Mouse (Mus musculus) forebrain, embryonic 10.5 days (tissue): ENCODE data around the gene Olfr1030. TPM values are rescaled to one million over a fixed set of nuclear protein-coding genes. Genes with fewer than 3 reads are reported as not detected.
"Not testable (repeated sequence)": the region's sequence is repeated elsewhere in the genome, so short reads cannot be mapped to it uniquely, and the experiment has no call there.

ENCODE experiments used
- DNase-seq: peaks from one replicate; pipeline ENCODE4 v3.0.0-alpha.2; 2017; ENCODE audit warnings: low spot score; ENCODE audit errors: extremely low spot score
- H3K27ac ChIP-seq: fragments of 300-500 bp; sonication (generic); 2 replicates; pipeline ENCODE4 v1.5.1; 2016; ENCODE audit warnings: mild to moderate bottlenecking
- H3K27me3 ChIP-seq: fragments of 300-500 bp; sonication (generic); 2 replicates; pipeline ENCODE4 v1.6.1; 2016; ENCODE audit warnings: mild to moderate bottlenecking; ENCODE audit not compliant: poor library complexity, severe bottlenecking
- H3K36me3 ChIP-seq: fragments of 300-500 bp; sonication (generic); replicated peaks from 2 replicates; pipeline ENCODE4 v1.6.1; 2016; ENCODE audit warnings: mild to moderate bottlenecking, moderate library complexity
- H3K4me1 ChIP-seq: fragments of 300-500 bp; sonication (generic); 2 replicates; pipeline ENCODE4 v1.6.1; 2016
- H3K4me3 ChIP-seq: fragments of 300-500 bp; sonication (generic); 2 replicates; pipeline ENCODE4 v1.5.1; 2016; ENCODE audit warnings: mild to moderate bottlenecking, moderate library complexity
- H3K9me3 ChIP-seq: fragments of 300-500 bp; sonication (generic); 2 replicates; pipeline ENCODE4 v1.6.1; 2016; ENCODE audit warnings: mild to moderate bottlenecking, moderate library complexity
- WGBS: fragments of 180-500 bp; shearing (Covaris S2); methylation state at CpG from one replicate; pipeline ENCODE4 v1.1.7; 2016; 5-methylcytosine and 5-hydroxymethylcytosine counted together
- polyA plus RNA-seq: library from polyadenylated mRNA; unstranded; fragments of >200 nt; fragmentation: Nextera tagmentation; extraction: Ambion mirVana; gene quantifications from 2 replicates; pipeline ENCODE4 v1.2.1, GENCODE M21; 2016

Gene Olfr1030
- not detected in 2 replicates for polyA plus RNA-seq

- Histone ChIP-seq H3K27me3 (no peaks in the 10 kb centered on the region), H3K4me1 (no peaks in the 10 kb centered on the region), H3K9me3 (no peaks in the 10 kb centered on the region), H3K4me3 (no peak within 1 kb of the TSS), H3K27ac (no peak within 1 kb of the TSS), H3K36me3 (no peaks in the 10 kb centered on the region)
- DNase-seq: no peak
- WGBS: 85% methylated on average over 1 of the region's 1 CpGs
These were observed at the start of gene Olfr1030 for GRCm38 (mm10) chr2:85978976-85979375. TSS of gene Olfr1030 (plus strand) at chr2:85979276.

GRCm38 (mm10) chr2:85950137-85950536, 28.9 kb upstream of the Olfr1030 start, which contains the start of gene Olfr1028:
TSS of gene Olfr1028 (plus strand) at chr2:85950437.
- Histone ChIP-seq H3K9me3 (no peaks in the 10 kb centered on the region), H3K4me3 (no peak within 1 kb of the TSS), H3K27me3 (no peaks in the 10 kb centered on the region), H3K4me1 (no peaks in the 10 kb centered on the region), H3K27ac (no peak within 1 kb of the TSS), H3K36me3 (no peaks in the 10 kb centered on the region)
- WGBS: 81% methylated on average over 1 of the region's 1 CpGs
- DNase-seq: no peak

- Histone ChIP-seq H3K4me1 (no peaks in the 10 kb centered on the region), H3K27me3 (no peaks in the 10 kb centered on the region), H3K36me3 (no peaks in the 10 kb centered on the region), H3K4me3 (no peak within 1 kb of the TSS), H3K9me3 (no peaks in the 10 kb centered on the region), H3K27ac (no peak within 1 kb of the TSS)
- 90% methylated on average over 2 of the region's 2 CpGs for WGBS
- DNase-seq: no peak
These were observed 5.5 kb upstream of the Olfr1030 start, which contains the start of gene Olfr1029 for GRCm38 (mm10) chr2:85973595-85973994. TSS of gene Olfr1029 (plus strand) at chr2:85973895.

GRCm38 (mm10) chr2:85990004-85990403, 10.9 kb downstream of the Olfr1030 start, which contains the start of gene Olfr1031:
TSS of gene Olfr1031 (plus strand) at chr2:85990304.
- no peak for DNase-seq
- no peaks in the 10 kb centered on the region for H3K36me3 ChIP-seq
- H3K27me3 ChIP-seq: no peaks in the 10 kb centered on the region
- 79% methylated on average over 3 of the region's 3 CpGs for WGBS
- H3K9me3 ChIP-seq: no peaks in the 10 kb centered on the region
- no peaks in the 10 kb centered on the region for H3K4me1 ChIP-seq
- no peak within 1 kb of the TSS for H3K27ac ChIP-seq
- no peak within 1 kb of the TSS for H3K4me3 ChIP-seq

DNA sequence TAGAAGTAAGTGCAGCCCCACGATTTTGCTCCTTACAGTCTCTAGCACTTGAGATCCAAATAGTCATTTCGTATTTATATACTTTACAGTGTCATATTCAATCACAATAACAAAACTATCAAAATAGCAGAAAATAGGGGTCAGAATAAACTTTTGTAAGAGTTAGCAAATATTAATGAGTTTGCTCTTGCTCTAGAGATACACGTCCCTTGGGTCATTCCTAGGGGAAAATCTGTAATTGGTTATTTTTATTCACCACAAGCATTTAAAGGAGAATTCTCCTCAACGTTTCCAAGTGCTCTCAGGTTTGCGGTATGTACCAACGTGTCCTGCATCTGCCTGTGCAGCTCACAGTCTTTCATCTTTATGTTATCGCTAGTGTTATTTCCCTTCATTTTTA, 26.2 kb downstream of the Olfr1030 start, which contains the start of gene Olfr1032:
Olfr1032 (plus strand) TSS at position 301 of the 400 bp plus-strand sequence.
- H3K27me3 ChIP-seq: no peaks in the 10 kb centered on the region

DNA sequence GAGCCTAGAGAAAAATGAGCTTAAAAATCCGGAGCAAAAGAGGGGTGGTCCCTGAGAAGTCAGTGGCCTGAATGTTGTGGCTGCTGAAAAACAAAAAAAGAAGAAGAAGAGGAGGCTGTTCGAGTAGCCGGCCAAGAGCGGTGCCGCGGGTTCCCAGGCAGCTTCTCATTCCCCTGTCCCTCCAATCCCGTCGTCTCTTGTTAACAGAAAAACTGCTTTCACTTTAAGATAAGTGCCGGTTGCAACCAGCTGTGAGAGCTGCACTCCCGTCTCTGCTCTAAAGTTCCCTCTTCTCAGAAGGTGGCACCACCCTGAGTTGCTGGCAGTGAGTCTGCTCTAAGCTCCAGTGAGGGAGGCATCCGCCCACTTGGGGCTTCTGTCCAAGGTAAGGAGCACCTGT, 41.3 kb downstream of the Olfr1030 start, which contains the start of gene Olfr1033:
Olfr1033 (plus strand) TSS at position 228 of the 400 bp plus-strand sequence.
- not testable (repeated sequence) for H3K9me3 ChIP-seq, H3K4me1 ChIP-seq, H3K36me3 ChIP-seq, DNase-seq, H3K27me3 ChIP-seq, H3K27ac ChIP-seq
- peak within 1 kb of the TSS; percentile 38 for H3K4me3 ChIP-seq
- 6% methylated on average over 11 of the region's 11 CpGs for WGBS

More for the DNA sequence above, 26.2 kb downstream of the Olfr1030 start, which contains the start of gene Olfr1032:
- DNase-seq: no peak
- Histone ChIP-seq H3K4me1 (no peaks in the 10 kb centered on the region), H3K36me3 (no peaks in the 10 kb centered on the region), H3K27ac (no peak within 1 kb of the TSS), H3K9me3 (no peaks in the 10 kb centered on the region), H3K4me3 (no peak within 1 kb of the TSS)
- WGBS: 84% methylated on average over 7 of the region's 7 CpGs

GRCm38 (mm10) chr2:86021518-86021917, 42.4 kb downstream of the Olfr1030 start:
- H3K27ac ChIP-seq, H3K9me3 ChIP-seq, H3K27me3 ChIP-seq, H3K4me1 ChIP-seq, H3K36me3 ChIP-seq, DNase-seq, H3K4me3 ChIP-seq: not testable (repeated sequence)
- WGBS: 80% methylated on average over 8 of the region's 9 CpGs

Other genes with a start within 250 kb of the Olfr1030 start
- not detected in 2 replicates for gene Olfr1012, start 216.5 kb upstream of the Olfr1030 start, polyA plus RNA-seq
- not detected in 2 replicates for gene Olfr1013, start 212.2 kb upstream of the Olfr1030 start, polyA plus RNA-seq
- not detected in 2 replicates for gene Olfr1014, start 206.6 kb upstream of the Olfr1030 start, polyA plus RNA-seq
- gene Olfr1015, start 197.3 kb upstream of the Olfr1030 start, polyA plus RNA-seq: not detected in 2 replicates
- gene Olfr1016, start 176.7 kb upstream of the Olfr1030 start, polyA plus RNA-seq: not detected in 2 replicates
- not detected in 2 replicates for gene Olfr1018, start 160.8 kb upstream of the Olfr1030 start, polyA plus RNA-seq
- not detected in 2 replicates for gene Olfr1019, start 133.8 kb upstream of the Olfr1030 start, polyA plus RNA-seq
- gene Olfr1020, start 132.2 kb upstream of the Olfr1030 start, polyA plus RNA-seq: not detected in 2 replicates
- not detected in 2 replicates for gene Olfr1022, start 110.7 kb upstream of the Olfr1030 start, polyA plus RNA-seq
- not detected in 2 replicates for gene Olfr1023, start 93.6 kb upstream of the Olfr1030 start, polyA plus RNA-seq
- gene Olfr1024, start 74.2 kb upstream of the Olfr1030 start, polyA plus RNA-seq: not detected in 2 replicates
- not detected in 2 replicates for gene Olfr1025-ps1, start 64.1 kb upstream of the Olfr1030 start, polyA plus RNA-seq
- gene Olfr1026, start 57.7 kb upstream of the Olfr1030 start, polyA plus RNA-seq: not detected in 2 replicates
- gene Olfr1028, start 28.8 kb upstream of the Olfr1030 start, polyA plus RNA-seq: not detected in 2 replicates
- not detected in 2 replicates for gene Olfr1029, start 5.4 kb upstream of the Olfr1030 start, polyA plus RNA-seq
- gene Olfr1031, start 11.0 kb downstream of the Olfr1030 start, polyA plus RNA-seq: not detected in 2 replicates
- gene Olfr1032, start 26.3 kb downstream of the Olfr1030 start, polyA plus RNA-seq: not detected in 2 replicates
- not detected in 2 replicates for gene Olfr1033, start 41.4 kb downstream of the Olfr1030 start, polyA plus RNA-seq
- not detected in 2 replicates for gene Olfr1034, start 66.6 kb downstream of the Olfr1030 start, polyA plus RNA-seq
- gene Olfr1036, start 94.7 kb downstream of the Olfr1030 start, polyA plus RNA-seq: not detected in 2 replicates
- not detected in 2 replicates for gene Olfr1037, start 108.1 kb downstream of the Olfr1030 start, polyA plus RNA-seq
- not detected in 2 replicates for gene Olfr1039, start 156.7 kb downstream of the Olfr1030 start, polyA plus RNA-seq
- gene Olfr1040, start 167.5 kb downstream of the Olfr1030 start, polyA plus RNA-seq: not detected in 2 replicates
- gene Olfr1042, start 182.6 kb downstream of the Olfr1030 start, polyA plus RNA-seq: not detected in 2 replicates
- gene Olfr1043, start 188.2 kb downstream of the Olfr1030 start, polyA plus RNA-seq: not detected in 2 replicates
- gene Olfr1044, start 198.5 kb downstream of the Olfr1030 start, polyA plus RNA-seq: not detected in 2 replicates
- not detected in 2 replicates for gene Olfr52, start 206.4 kb downstream of the Olfr1030 start, polyA plus RNA-seq
- not detected in 2 replicates for gene Olfr1045, start 223.7 kb downstream of the Olfr1030 start, polyA plus RNA-seq
- gene Olfr1046, start 240.0 kb downstream of the Olfr1030 start, polyA plus RNA-seq: not detected in 2 replicates